Mouse (Mus musculus): ENCODE data around the gene Ptpdc1. TPM values are rescaled to one million over a fixed set of nuclear protein-coding genes. Genes with fewer than 3 reads are reported as not detected.

Ptpdc1 gene
- polyA plus RNA-seq, 1 experiment from 2014 or later, result 9.4 TPM

- 4% methylated on average over 1 of the region's 1 CpGs for WGBS
- H3K27ac ChIP-seq, result no peak overlapping the region
- H3K4me1 ChIP-seq, result no peaks in the 10 kb centered on the region; the same call in 1 of the 2 replicates
- H3K9ac ChIP-seq, result no peak overlapping the region
- no peak for ATAC-seq (ENCODE audit: borderline replicate concordance, extremely low read depth, low FRiP score, low TSS enrichment)
- H3K36me3 ChIP-seq, result no peaks in the 10 kb centered on the region
- no peaks in the 10 kb centered on the region for H3K9me3 ChIP-seq
- H3K27me3 ChIP-seq, result peaks cover 35% of the 10 kb centered on the region
- no peak overlapping the region for H3K4me2 ChIP-seq
- no peak overlapping the region for H3K4me3 ChIP-seq
Observed at GRCm38 (mm10) chr13:48650615-48651014, 25.2 kb upstream of the Ptpdc1 start.

- ATAC-seq (ENCODE audit: borderline replicate concordance, extremely low read depth, low FRiP score, low TSS enrichment), result no peak
- Histone ChIP-seq H3K9me3 (no peaks in the 10 kb centered on the region), H3K9ac (no peak overlapping the region), H3K4me1 (no peaks in the 10 kb centered on the region; the same call in 1 of the 2 replicates), H3K4me3 (no peak overlapping the region), H3K27ac (no peak overlapping the region), H3K36me3 (no peaks in the 10 kb centered on the region), H3K4me2 (no peak overlapping the region), H3K27me3 (peaks cover under 1% of the 10 kb centered on the region; the same call in 1 of the 2 replicates)
- 88% methylated on average over 4 of the region's 4 CpGs for WGBS
Observed at GRCm38 (mm10) chr13:48646696-48647095, 21.2 kb upstream of the Ptpdc1 start.

- H3K27ac ChIP-seq, result no peak overlapping the region
- H3K4me3 ChIP-seq, result no peak overlapping the region
- whole genome bisulfite sequencing, result 83% methylated on average over 3 of the region's 3 CpGs
- no peak overlapping the region for H3K9ac ChIP-seq
- H3K4me2 ChIP-seq, result no peak overlapping the region
- no peaks in the 10 kb centered on the region for H3K4me1 ChIP-seq
- no peaks in the 10 kb centered on the region for H3K9me3 ChIP-seq
- ATAC-seq (ENCODE audit: borderline replicate concordance, extremely low read depth, low FRiP score, low TSS enrichment), result no peak
- no peaks in the 10 kb centered on the region for H3K36me3 ChIP-seq
- H3K27me3 ChIP-seq, result no peaks in the 10 kb centered on the region
Observed at GRCm38 (mm10) chr13:48643991-48644390, 18.5 kb upstream of the Ptpdc1 start.

- H3K4me2 ChIP-seq, result no peak overlapping the region
- no peaks in the 10 kb centered on the region for H3K4me1 ChIP-seq
- no peaks in the 10 kb centered on the region for H3K36me3 ChIP-seq
- no peak overlapping the region for H3K27ac ChIP-seq
- no peaks in the 10 kb centered on the region for H3K9me3 ChIP-seq
- H3K4me3 ChIP-seq, result no peak overlapping the region
- WGBS, result 71% methylated on average over 6 of the region's 6 CpGs
- H3K9ac ChIP-seq, result no peak overlapping the region
- ATAC-seq (ENCODE audit: borderline replicate concordance, extremely low read depth, low FRiP score, low TSS enrichment), result no peak
- no peaks in the 10 kb centered on the region for H3K27me3 ChIP-seq
Observed at GRCm38 (mm10) chr13:48643072-48643471, 17.6 kb upstream of the Ptpdc1 start.

- Histone ChIP-seq H3K27ac (no peak overlapping the region), H3K36me3 (no peaks in the 10 kb centered on the region), H3K4me1 (no peaks in the 10 kb centered on the region), H3K4me2 (no peak overlapping the region), H3K9ac (no peak overlapping the region), H3K9me3 (no peaks in the 10 kb centered on the region), H3K4me3 (no peak overlapping the region), H3K27me3 (no peaks in the 10 kb centered on the region)
- no peak for ATAC-seq (ENCODE audit: borderline replicate concordance, extremely low read depth, low FRiP score, low TSS enrichment)
Observed at GRCm38 (mm10) chr13:48639570-48639969, 14.1 kb upstream of the Ptpdc1 start.

GRCm38 (mm10) chr13:48637706-48638105 lies 12.2 kb upstream of the Ptpdc1 start:
- H3K4me2 ChIP-seq, result no peak overlapping the region
- H3K27ac ChIP-seq, result no peak overlapping the region
- no peaks in the 10 kb centered on the region for H3K9me3 ChIP-seq
- no peak overlapping the region for H3K4me3 ChIP-seq
- ATAC-seq (ENCODE audit: borderline replicate concordance, extremely low read depth, low FRiP score, low TSS enrichment), result no peak
- no peaks in the 10 kb centered on the region for H3K4me1 ChIP-seq
- 45% methylated on average over 2 of the region's 2 CpGs for WGBS
- H3K9ac ChIP-seq, result no peak overlapping the region
- H3K27me3 ChIP-seq, result no peaks in the 10 kb centered on the region
- no peaks in the 10 kb centered on the region for H3K36me3 ChIP-seq

GRCm38 (mm10) chr13:48631691-48632090 lies 6.2 kb upstream of the Ptpdc1 start:
- no peak for ATAC-seq (ENCODE audit: borderline replicate concordance, extremely low read depth, low FRiP score, low TSS enrichment)
- H3K36me3 ChIP-seq, result no peaks in the 10 kb centered on the region
- 67% methylated on average over 5 of the region's 5 CpGs for WGBS
- no peaks in the 10 kb centered on the region for H3K4me1 ChIP-seq
- H3K9ac ChIP-seq, result no peak overlapping the region
- no peak overlapping the region for H3K4me3 ChIP-seq
- H3K9me3 ChIP-seq, result no peaks in the 10 kb centered on the region
- H3K4me2 ChIP-seq, result no peak overlapping the region
- no peak overlapping the region for H3K27ac ChIP-seq
- no peaks in the 10 kb centered on the region for H3K27me3 ChIP-seq

GRCm38 (mm10) chr13:48624968-48625398 lies 481 bp downstream of the Ptpdc1 start:
- WGBS, result 1% methylated on average over 26 of the region's 26 CpGs
- Histone ChIP-seq H3K9ac (peak overlapping the region; percentile 83), H3K4me1 (peaks cover 8% of the 10 kb centered on the region; the same call in 1 of the 2 replicates), H3K27me3 (no peaks in the 10 kb centered on the region), H3K4me2 (peak overlapping the region; percentile 93), H3K9me3 (no peaks in the 10 kb centered on the region), H3K27ac (peak overlapping the region; percentile 82), H3K36me3 (no peaks in the 10 kb centered on the region), H3K4me3 (peak overlapping the region; percentile 74)
- peak; percentile 75; the same call in 1 of the 2 replicates for ATAC-seq (ENCODE audit: borderline replicate concordance, extremely low read depth, low FRiP score, low TSS enrichment)

- Histone ChIP-seq H3K4me1 (no peaks in the 10 kb centered on the region), H3K27me3 (no peaks in the 10 kb centered on the region), H3K9ac (no peak overlapping the region), H3K9me3 (no peaks in the 10 kb centered on the region), H3K4me3 (no peak overlapping the region), H3K36me3 (no peaks in the 10 kb centered on the region), H3K4me2 (no peak overlapping the region), H3K27ac (no peak overlapping the region)
- ATAC-seq (ENCODE audit: borderline replicate concordance, extremely low read depth, low FRiP score, low TSS enrichment), result no peak
- WGBS, result 75% methylated on average over 4 of the region's 4 CpGs
Observed at GRCm38 (mm10) chr13:48618890-48619289, 6.6 kb downstream of the Ptpdc1 start.

- H3K36me3 ChIP-seq, result no peaks in the 10 kb centered on the region
- H3K4me2 ChIP-seq, result no peak overlapping the region
- no peaks in the 10 kb centered on the region for H3K4me1 ChIP-seq
- H3K9me3 ChIP-seq, result no peaks in the 10 kb centered on the region
- H3K27ac ChIP-seq, result no peak overlapping the region
- no peak for ATAC-seq (ENCODE audit: borderline replicate concordance, extremely low read depth, low FRiP score, low TSS enrichment)
- H3K27me3 ChIP-seq, result no peaks in the 10 kb centered on the region
- H3K4me3 ChIP-seq, result no peak overlapping the region
- H3K9ac ChIP-seq, result no peak overlapping the region
Observed at GRCm38 (mm10) chr13:48617774-48618173, 7.7 kb downstream of the Ptpdc1 start.

- Histone ChIP-seq H3K4me3 (no peak overlapping the region), H3K4me2 (no peak overlapping the region), H3K9me3 (no peaks in the 10 kb centered on the region), H3K27ac (no peak overlapping the region), H3K36me3 (no peaks in the 10 kb centered on the region), H3K27me3 (no peaks in the 10 kb centered on the region), H3K9ac (no peak overlapping the region), H3K4me1 (no peaks in the 10 kb centered on the region)
- ATAC-seq (ENCODE audit: borderline replicate concordance, extremely low read depth, low FRiP score, low TSS enrichment), result no peak
- 88% methylated on average over 2 of the region's 2 CpGs for WGBS
Observed at GRCm38 (mm10) chr13:48614525-48614924, 10.9 kb downstream of the Ptpdc1 start.

- no peaks in the 10 kb centered on the region for H3K9me3 ChIP-seq
- H3K4me2 ChIP-seq, result no peak overlapping the region
- H3K4me3 ChIP-seq, result no peak overlapping the region
- no peak overlapping the region for H3K27ac ChIP-seq
- no peak for ATAC-seq (ENCODE audit: borderline replicate concordance, extremely low read depth, low FRiP score, low TSS enrichment)
- 55% methylated on average over 5 of the region's 5 CpGs for WGBS
- H3K27me3 ChIP-seq, result no peaks in the 10 kb centered on the region
- H3K9ac ChIP-seq, result no peak overlapping the region
- H3K36me3 ChIP-seq, result no peaks in the 10 kb centered on the region
- no peaks in the 10 kb centered on the region for H3K4me1 ChIP-seq
Observed at GRCm38 (mm10) chr13:48609106-48609505, 16.4 kb downstream of the Ptpdc1 start.

- no peak overlapping the region for H3K4me2 ChIP-seq
- no peaks in the 10 kb centered on the region for H3K9me3 ChIP-seq
- H3K4me3 ChIP-seq, result no peak overlapping the region
- H3K9ac ChIP-seq, result no peak overlapping the region
- no peak for ATAC-seq (ENCODE audit: borderline replicate concordance, extremely low read depth, low FRiP score, low TSS enrichment)
- no peaks in the 10 kb centered on the region for H3K27me3 ChIP-seq
- no peaks in the 10 kb centered on the region for H3K36me3 ChIP-seq
- H3K4me1 ChIP-seq, result no peaks in the 10 kb centered on the region
- WGBS, result 77% methylated on average over 5 of the region's 5 CpGs
- 0 out of 2 replicates have a peak overlapping the region, but pooled peaks have one; percentile 41 for H3K27ac ChIP-seq
Observed at GRCm38 (mm10) chr13:48604591-48604990, 20.9 kb downstream of the Ptpdc1 start.

Measured in lung, embryonic 15.5 days (tissue).